Comparison of ENCODE assay signal across 9 mouse cellular contexts in genomic region chr11:96260310-96260970, GRCm38 (mm10). TPM values are rescaled to one million over a fixed set of nuclear protein-coding genes. Genes with fewer than 3 reads are reported as not detected.
DNase-seq lines count a peak whose midpoint lies in the region; ATAC-seq lines count a peak whose summit lies in the region.
"Had no signal": no experiment of that assay in that cellular context is flagged by ENCODE, and none has a peak within 500 bp of the region (broad histone marks: within the 10 kb centered on the region; RNA-seq: fewer than 3 reads in every experiment).

No protein-coding gene starts in this region.

- peak; percentile 37; the same call in 1 of the 2 replicates for ATAC-seq in lung, embryonic 15.5 days (ENCODE audit: borderline replicate concordance, extremely low read depth, low FRiP score, low TSS enrichment)
- ATAC-seq in neural tube, embryonic 15.5 days (ENCODE audit: low FRiP score): peak; percentile 40; the same call in 1 of the 2 replicates

- H3K4me2 ChIP-seq in lung, embryonic 15.5 days: peak overlapping the region; percentile 18; the same call in 1 of the 2 replicates
- peak overlapping the region; percentile 43 for H3K4me2 ChIP-seq in neural tube, embryonic 15.5 days

- no peak overlapping the region for H3K27ac ChIP-seq in lung, embryonic 15.5 days
- H3K27ac ChIP-seq in embryonic facial prominence, embryonic 10.5 days (replicated peaks): no peak overlapping the region
- peak overlapping the region; percentile 74 for H3K27ac ChIP-seq in neural tube, embryonic 15.5 days (replicated peaks)

- no peak for DNase-seq in lung, postnatal 25 days (ENCODE audit: low spot score)
- peak; percentile 42 for DNase-seq in embryonic facial prominence, embryonic 10.5 days (ENCODE audit: low spot score)
- DNase-seq in kidney, postnatal 25 days: peak; percentile 59 to 71
- no peak for DNase-seq in gastrocnemius, adult 18-20 months (ENCODE audit: low spot score)
- no peak for DNase-seq in gastrocnemius, adult 8-10 months (ENCODE audit: low spot score in 2 of 2)
- no peak for DNase-seq in spleen, postnatal 14 days (ENCODE audit: low spot score in 2 of 2)
- DNase-seq: cerebellum, adult 11-12 months had no signal

- WGBS in lung, embryonic 15.5 days: 2% methylated on average over 23 of the region's 23 CpGs
- WGBS in embryonic facial prominence, embryonic 10.5 days: 1% methylated on average over 23 of the region's 23 CpGs
- WGBS in neural tube, embryonic 15.5 days: 3% methylated on average over 23 of the region's 23 CpGs

- peaks cover 100% of the 10 kb centered on the region for H3K27me3 ChIP-seq in lung, embryonic 15.5 days
- peaks cover 100% of the 10 kb centered on the region for H3K27me3 ChIP-seq in embryonic facial prominence, embryonic 10.5 days (replicated peaks; ENCODE audit: low read depth, poor library complexity, severe bottlenecking)
- peaks cover 18% of the 10 kb centered on the region; the same call in 1 of the 2 replicates for H3K27me3 ChIP-seq in neural tube, embryonic 15.5 days (replicated peaks)

- no peaks in the 10 kb centered on the region for H3K9me3 ChIP-seq in lung, embryonic 15.5 days
- H3K9me3 ChIP-seq in embryonic facial prominence, embryonic 10.5 days: no peaks in the 10 kb centered on the region
- H3K9me3 ChIP-seq in neural tube, embryonic 15.5 days (replicated peaks): no peaks in the 10 kb centered on the region

- no peak overlapping the region for H3K9ac ChIP-seq in lung, embryonic 15.5 days
- no peak overlapping the region for H3K9ac ChIP-seq in neural tube, embryonic 15.5 days (replicated peaks)

- H3K4me1 ChIP-seq in lung, embryonic 15.5 days: peaks cover 15% of the 10 kb centered on the region
- peaks cover 4% of the 10 kb centered on the region; the same call in 1 of the 2 replicates for H3K4me1 ChIP-seq in embryonic facial prominence, embryonic 10.5 days
- H3K4me1 ChIP-seq in neural tube, embryonic 15.5 days: peaks cover 74% of the 10 kb centered on the region

- H3K36me3 ChIP-seq in lung, embryonic 15.5 days: no peaks in the 10 kb centered on the region
- H3K36me3 ChIP-seq in embryonic facial prominence, embryonic 10.5 days (replicated peaks): no peaks in the 10 kb centered on the region
- no peaks in the 10 kb centered on the region for H3K36me3 ChIP-seq in neural tube, embryonic 15.5 days

- no peak overlapping the region for H3K4me3 ChIP-seq in lung, embryonic 15.5 days
- no peak overlapping the region for H3K4me3 ChIP-seq in embryonic facial prominence, embryonic 10.5 days
- H3K4me3 ChIP-seq in neural tube, embryonic 15.5 days (replicated peaks): no peak overlapping the region

RNA-seq across cellular contexts. Expression of gene Hoxb9, which starts 10.8 kb away (rescaled TPM):
- polyA plus RNA-seq in lung, embryonic 15.5 days (2015; fragmentation: Nextera tagmentation; extraction: Ambion mirVana): 0.25 and 0.27 TPM in 2 replicates
- polyA plus RNA-seq in embryonic facial prominence, embryonic 10.5 days (2016; fragmentation: Nextera tagmentation; extraction: Ambion mirVana): not detected in 2 replicates
- polyA plus RNA-seq in neural tube, embryonic 15.5 days (2015; fragmentation: Nextera tagmentation; extraction: Ambion mirVana): 55.7 and 57.5 TPM in 2 replicates
- under 1 TPM; 0.09 TPM for total RNA-seq in gastrocnemius, adult 18-20 months (2021)
- total RNA-seq in gastrocnemius, adult 8-10 months (2022): under 1 TPM in 3 of 4 experiments, not detected in 1; 0.12 to 0.24 (median 0.19) TPM

RNA-seq across cellular contexts. Expression of gene Hoxb8, which starts 21.3 kb away (rescaled TPM):
- polyA plus RNA-seq in lung, embryonic 15.5 days (2015; fragmentation: Nextera tagmentation; extraction: Ambion mirVana): 0.91 and 1.0 TPM in 2 replicates
- polyA plus RNA-seq in embryonic facial prominence, embryonic 10.5 days (2016; fragmentation: Nextera tagmentation; extraction: Ambion mirVana): not detected in 2 replicates
- polyA plus RNA-seq in neural tube, embryonic 15.5 days (2015; fragmentation: Nextera tagmentation; extraction: Ambion mirVana): 63.1 and 71.8 TPM in 2 replicates
- total RNA-seq in gastrocnemius, adult 18-20 months (2021): under 1 TPM in 1 of 2 experiments, not detected in 1; 0.09 TPM
- under 1 TPM in 2 of 4 experiments, not detected in 2; 0.11 to 0.19 TPM for total RNA-seq in gastrocnemius, adult 8-10 months (2022)

RNA-seq across cellular contexts. Expression of gene Hoxb7, which starts 26.0 kb away (rescaled TPM):
- 2.5 and 3.0 TPM in 2 replicates for polyA plus RNA-seq in lung, embryonic 15.5 days (2015; fragmentation: Nextera tagmentation; extraction: Ambion mirVana)
- not detected in 2 replicates for polyA plus RNA-seq in embryonic facial prominence, embryonic 10.5 days (2016; fragmentation: Nextera tagmentation; extraction: Ambion mirVana)
- polyA plus RNA-seq in neural tube, embryonic 15.5 days (2015; fragmentation: Nextera tagmentation; extraction: Ambion mirVana): 101 and 115 TPM in 2 replicates
- total RNA-seq in gastrocnemius, adult 18-20 months (2021): under 1 TPM; 0.41 to 0.81 TPM
- 1 to 10 TPM in 1 of 4 experiments, under 1 TPM in 2, not detected in 1; 0.52 to 1.0 (median 0.94) TPM for total RNA-seq in gastrocnemius, adult 8-10 months (2022)

RNA-seq across cellular contexts. Expression of gene Hoxb6, which starts 31.8 kb away (rescaled TPM):
- polyA plus RNA-seq in lung, embryonic 15.5 days (2015; fragmentation: Nextera tagmentation; extraction: Ambion mirVana): 15.2 and 16.9 TPM in 2 replicates
- 0.15 TPM in 1 of 2 replicates, not detected in the other for polyA plus RNA-seq in embryonic facial prominence, embryonic 10.5 days (2016; fragmentation: Nextera tagmentation; extraction: Ambion mirVana)
- 109 and 135 TPM in 2 replicates for polyA plus RNA-seq in neural tube, embryonic 15.5 days (2015; fragmentation: Nextera tagmentation; extraction: Ambion mirVana)
- total RNA-seq in gastrocnemius, adult 18-20 months (2021): under 1 TPM; 0.38 to 0.39 TPM
- under 1 TPM in 3 of 4 experiments, not detected in 1; 0.29 to 0.77 (median 0.31) TPM for total RNA-seq in gastrocnemius, adult 8-10 months (2022)

RNA-seq across cellular contexts. Expression of gene Hoxb5, which starts 42.7 kb away (rescaled TPM):
- polyA plus RNA-seq in lung, embryonic 15.5 days (2015; fragmentation: Nextera tagmentation; extraction: Ambion mirVana): 46.1 and 54.1 TPM in 2 replicates
- polyA plus RNA-seq in embryonic facial prominence, embryonic 10.5 days (2016; fragmentation: Nextera tagmentation; extraction: Ambion mirVana): 0.07 and 0.28 TPM in 2 replicates
- polyA plus RNA-seq in neural tube, embryonic 15.5 days (2015; fragmentation: Nextera tagmentation; extraction: Ambion mirVana): 39.5 and 106 TPM in 2 replicates
- under 1 TPM; 0.09 to 0.14 TPM for total RNA-seq in gastrocnemius, adult 18-20 months (2021)
- total RNA-seq in gastrocnemius, adult 8-10 months (2022): under 1 TPM; 0.29 to 0.49 (median 0.37) TPM

Comparison
In these comparisons a context has a peak if more than half of its experiments do, and no peak if none do; other contexts are left out.
1. DNase-seq: peak in embryonic facial prominence, embryonic 10.5 days (single experiment) and kidney, postnatal 25 days (2 of 2); none in lung, postnatal 25 days (single experiment), gastrocnemius, adult 18-20 months (single experiment), gastrocnemius, adult 8-10 months (0 of 2) and spleen, postnatal 14 days (0 of 2).
2. RNA of gene Hoxb9, which starts 10.8 kb away (polyA plus RNA-seq): 55.7 to 57.5 TPM in neural tube, embryonic 15.5 days; 0.25 to 0.27 TPM in lung, embryonic 15.5 days and not detected in embryonic facial prominence, embryonic 10.5 days; every median in the first group is over 10 times any median in the second.
3. RNA of gene Hoxb8, which starts 21.3 kb away (polyA plus RNA-seq): 63.1 to 71.8 TPM in neural tube, embryonic 15.5 days; 0.91 to 1.0 TPM in lung, embryonic 15.5 days and not detected in embryonic facial prominence, embryonic 10.5 days; every median in the first group is over 10 times any median in the second.
4. RNA of gene Hoxb7, which starts 26.0 kb away (polyA plus RNA-seq): 101 to 115 TPM in neural tube, embryonic 15.5 days; 2.5 to 3.0 TPM in lung, embryonic 15.5 days and not detected in embryonic facial prominence, embryonic 10.5 days; every median in the first group is over 10 times any median in the second.